Mouse (Mus musculus) erythroblast, embryonic 14.5 days (primary cell): ENCODE data around the gene Cacna1c.

ENCODE experiments used
- GATA1 ChIP-seq: IDR thresholded peaks from 2 replicates; pipeline ENCODE4 v1.6.1; 2012; ENCODE audit warnings: low read length, inconsistent platforms, mixed read lengths
- TAL1 ChIP-seq: IDR thresholded peaks from 3 replicates; pipeline ENCODE4 v1.6.1; 2012; ENCODE audit warnings: low read length, inconsistent platforms, mixed read lengths

DNA sequence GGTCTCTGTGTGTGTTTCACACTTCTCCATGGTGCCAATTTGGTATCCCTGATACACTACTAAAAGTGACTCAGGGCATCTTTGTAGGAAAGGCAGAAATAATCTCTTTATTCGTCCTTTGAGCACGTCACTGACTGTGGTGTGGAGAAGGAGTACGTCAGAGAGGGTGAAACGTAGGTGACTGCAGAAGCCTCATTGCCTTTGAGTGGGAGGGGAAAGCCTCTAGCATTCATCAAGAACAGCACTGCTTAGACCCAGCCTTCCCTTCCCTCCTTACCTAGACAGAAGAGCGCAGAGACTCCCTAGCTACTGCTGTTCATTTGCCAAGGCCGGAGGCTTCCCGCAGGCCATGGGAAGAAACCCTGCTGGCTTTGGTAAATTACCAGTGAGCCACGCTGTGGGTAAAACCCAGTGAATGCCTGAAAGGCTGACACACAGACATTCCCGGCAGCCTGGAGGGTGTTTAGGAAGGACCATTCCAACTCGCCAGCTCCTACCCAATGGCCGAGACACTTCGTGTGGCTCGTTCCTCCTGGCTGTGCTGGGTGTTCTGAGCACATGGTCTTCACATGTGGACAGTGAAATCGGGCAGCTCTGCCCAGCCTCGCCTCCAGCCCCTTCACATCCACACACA is 23.1 kb upstream of the Cacna1c start:
- TF ChIP-seq GATA1 (no peak), TAL1 (no peak)
